Mouse (Mus musculus): ENCODE measurements around the gene Xrcc3. TPM values are rescaled to one million over a fixed set of nuclear protein-coding genes. Genes with fewer than 3 reads are reported as not detected.

Gene Xrcc3
- polyA plus RNA-seq, 1 experiment = 8.4 TPM

DNA sequence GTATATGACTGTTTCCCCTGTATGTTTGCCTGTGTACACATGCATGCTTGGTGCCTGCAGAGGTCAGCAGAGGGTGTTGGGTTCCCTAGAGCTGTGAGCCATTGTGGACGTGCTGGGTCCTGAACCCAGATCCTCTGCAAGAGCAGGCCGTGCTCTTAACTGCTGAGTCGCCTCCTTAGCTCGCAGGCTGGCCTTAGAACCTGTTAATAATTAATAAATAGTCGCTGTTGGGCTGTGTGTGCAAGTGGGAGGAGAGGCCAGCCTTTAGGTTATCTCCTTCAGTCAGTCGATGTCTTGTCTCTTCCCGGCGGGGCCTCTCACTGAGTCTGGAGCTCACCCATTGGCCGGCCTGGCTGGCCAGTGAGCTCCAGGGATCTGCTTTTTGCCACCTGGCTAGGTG is 3.3 kb upstream of the Xrcc3 start:
- DNase-seq (ENCODE audit: low read depth, low spot score) = no peak
- WGBS = 30% methylated on average over 9 of the region's 9 CpGs

GRCm38 (mm10) chr12:111816528-111816927 is 2.9 kb upstream of the Xrcc3 start:
- no peak for DNase-seq (ENCODE audit: low read depth, low spot score)
- 26% methylated on average over 13 of the region's 13 CpGs for WGBS

DNA sequence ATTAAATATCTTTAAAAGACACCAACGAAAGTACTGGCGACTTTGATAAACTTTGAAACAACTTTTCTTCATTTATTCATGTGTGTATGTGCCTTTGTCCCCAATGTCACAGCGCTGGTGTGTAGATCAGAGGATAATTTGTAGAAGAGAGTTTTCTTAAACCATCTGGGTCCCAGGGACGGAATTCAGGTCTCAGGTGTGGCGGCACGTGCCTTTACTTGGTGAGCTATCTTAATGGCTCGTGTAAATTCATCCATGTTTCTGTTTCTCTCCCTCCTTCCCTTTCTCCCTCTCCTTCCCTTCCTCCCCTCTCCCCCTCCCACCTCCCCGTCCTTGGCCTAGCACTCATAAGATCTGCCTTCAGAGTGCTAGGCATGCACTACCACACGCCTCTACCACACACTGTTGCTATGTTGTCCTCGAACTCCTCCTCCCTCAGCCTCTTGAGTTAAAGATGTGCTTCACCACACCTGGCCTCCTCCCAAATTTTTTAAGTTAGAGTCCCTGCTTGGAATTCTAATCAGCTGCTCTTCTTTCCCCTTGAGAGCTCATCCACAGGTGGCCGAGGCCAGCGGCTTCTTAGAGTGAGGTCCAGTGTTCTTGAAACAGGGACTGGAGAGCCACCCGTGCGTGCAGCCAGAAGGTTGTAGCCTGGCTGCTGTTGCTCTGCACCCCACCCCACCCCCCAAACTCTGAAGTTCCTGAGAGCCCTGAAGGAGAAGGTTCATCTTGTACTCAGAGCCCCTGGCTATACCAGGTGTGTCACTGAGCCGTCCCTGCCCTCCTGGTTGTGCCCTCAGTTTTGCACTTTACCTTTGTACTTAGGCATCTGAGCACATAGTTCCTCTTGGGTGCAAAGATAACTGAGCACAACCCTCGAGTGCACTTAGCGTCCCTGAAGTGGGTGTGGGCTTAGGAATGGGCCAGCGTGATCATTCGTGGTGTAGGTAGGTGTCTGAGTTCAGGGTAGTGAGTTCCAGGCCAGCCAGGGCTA is 1.4 kb upstream of the Xrcc3 start:
- peak; percentile 68 for DNase-seq (ENCODE audit: low read depth, low spot score)
- 11% methylated on average over 19 of the region's 19 CpGs for WGBS

GRCm38 (mm10) chr12:111813111-111813765 is 435 bp downstream of the Xrcc3 start:
- 3% methylated on average over 27 of the region's 27 CpGs for WGBS
- DNase-seq (ENCODE audit: low read depth, low spot score) = no peak

DNA sequence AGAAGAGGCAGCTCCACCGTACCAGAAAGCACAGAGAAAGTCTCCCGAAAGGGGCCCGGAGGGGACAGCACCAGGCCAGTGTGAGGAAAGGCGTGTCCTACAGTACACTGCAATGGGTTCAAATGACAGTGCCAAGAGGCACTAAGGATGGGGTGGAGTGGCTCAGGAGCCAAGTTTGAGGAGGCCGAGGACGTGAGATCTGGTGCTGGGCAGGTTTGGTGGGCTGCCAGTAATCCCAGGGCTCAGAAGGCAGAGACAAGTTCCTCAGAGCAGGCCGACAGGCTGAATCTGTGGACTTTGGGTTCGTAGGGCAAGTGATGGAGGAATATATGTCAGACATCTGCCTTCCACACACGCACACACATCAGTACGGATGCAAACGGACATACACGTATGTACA is 1.1 kb downstream of the Xrcc3 start:
- DNase-seq (ENCODE audit: low read depth, low spot score) = no peak
- 40% methylated on average over 12 of the region's 12 CpGs for WGBS

- WGBS = 89% methylated on average over 13 of the region's 13 CpGs
- DNase-seq (ENCODE audit: low read depth, low spot score) = no peak
Observed at GRCm38 (mm10) chr12:111812075-111812474, 1.6 kb downstream of the Xrcc3 start.

DNA sequence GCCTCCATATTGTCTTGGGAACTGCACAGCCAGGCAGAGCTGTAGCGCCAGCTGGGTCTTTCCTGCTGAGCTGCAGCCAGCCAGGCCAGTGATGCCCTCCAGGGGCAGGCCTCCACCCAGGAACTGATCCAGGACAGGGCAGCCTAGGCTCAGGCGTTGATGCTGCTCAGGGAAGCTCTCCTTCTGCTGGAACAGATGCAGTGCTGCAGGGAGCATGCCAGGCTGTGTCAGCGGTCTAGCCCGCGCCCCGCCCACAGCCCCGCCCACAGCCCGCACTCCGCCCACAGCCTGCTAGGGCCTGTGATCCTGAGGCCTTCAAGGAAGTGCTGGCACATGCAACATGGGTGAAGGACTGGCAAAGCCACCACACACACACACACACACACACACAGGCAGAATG is 3.9 kb downstream of the Xrcc3 start:
- 3% methylated on average over 9 of the region's 9 CpGs for whole genome bisulfite sequencing
- DNase-seq (ENCODE audit: low read depth, low spot score) = peak; percentile 56

DNA sequence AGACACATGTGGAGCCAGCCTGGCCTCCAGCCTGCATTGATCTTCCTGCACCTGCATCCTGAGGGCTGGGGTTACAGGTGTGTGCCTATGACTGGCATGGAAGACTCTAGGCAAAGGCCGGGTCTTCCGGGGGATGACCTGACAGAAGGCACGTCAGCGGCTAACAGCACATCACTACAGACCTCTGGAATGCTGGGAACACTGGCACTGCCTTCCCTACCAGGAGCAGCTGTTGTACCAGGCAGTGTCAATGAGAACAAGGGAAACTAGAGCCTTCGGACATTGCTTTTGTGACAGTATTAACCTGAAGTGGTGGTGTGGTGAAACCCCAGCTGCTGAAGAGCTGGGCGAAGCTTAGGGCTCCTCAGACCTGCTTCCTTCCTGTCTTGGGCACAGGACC is 4.9 kb downstream of the Xrcc3 start:
- WGBS = 88% methylated on average over 6 of the region's 6 CpGs
- DNase-seq (ENCODE audit: low read depth, low spot score) = no peak

- WGBS = 20% methylated on average over 5 of the region's 5 CpGs
- DNase-seq (ENCODE audit: low read depth, low spot score) = peak; percentile 58
Observed at GRCm38 (mm10) chr12:111803538-111803937, 10.1 kb downstream of the Xrcc3 start.

DNA sequence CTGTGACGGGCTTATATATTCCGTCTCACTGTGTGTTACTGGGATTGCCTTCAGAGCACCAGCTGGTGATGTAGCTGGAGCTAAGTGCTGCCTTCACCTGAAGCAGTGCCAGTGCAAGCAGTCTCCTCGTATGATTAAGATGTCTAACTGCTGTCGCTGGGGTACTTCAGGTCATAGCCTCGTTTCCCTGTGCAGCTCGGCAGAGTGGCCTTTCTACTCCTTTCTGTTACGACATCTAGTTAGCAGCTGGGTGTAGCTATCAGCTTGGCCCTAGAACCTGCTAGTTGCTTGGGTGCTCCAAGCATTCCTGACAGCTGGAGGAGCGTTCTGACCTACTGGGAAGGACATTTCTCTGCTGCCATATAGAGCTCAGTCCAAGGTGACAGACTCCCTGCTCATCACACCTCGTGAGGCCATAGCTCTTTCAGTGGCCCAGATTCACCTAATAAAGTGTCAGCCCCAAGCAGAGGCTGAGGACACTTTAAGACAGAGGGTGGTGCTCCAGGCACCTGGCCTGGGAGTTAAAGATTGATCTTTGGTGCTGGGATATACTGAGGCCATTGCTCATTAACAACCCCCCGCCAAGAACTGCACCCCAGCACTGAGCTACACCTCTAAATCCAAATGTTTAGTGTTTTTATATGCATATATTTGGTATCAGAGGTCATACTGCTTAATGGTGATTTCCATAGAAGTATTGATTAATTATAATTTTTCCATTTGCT is 13.1 kb downstream of the Xrcc3 start:
- 56% methylated on average over 10 of the region's 10 CpGs for WGBS
- no peak for DNase-seq (ENCODE audit: low read depth, low spot score)

- 91% methylated on average over 13 of the region's 13 CpGs for WGBS
- no peak for DNase-seq (ENCODE audit: low read depth, low spot score)
Observed at GRCm38 (mm10) chr12:111798493-111798892, 15.2 kb downstream of the Xrcc3 start.

- WGBS = 72% methylated on average over 8 of the region's 8 CpGs
- no peak for DNase-seq (ENCODE audit: low read depth, low spot score)
Observed at GRCm38 (mm10) chr12:111797251-111797650, 16.4 kb downstream of the Xrcc3 start.

DNA sequence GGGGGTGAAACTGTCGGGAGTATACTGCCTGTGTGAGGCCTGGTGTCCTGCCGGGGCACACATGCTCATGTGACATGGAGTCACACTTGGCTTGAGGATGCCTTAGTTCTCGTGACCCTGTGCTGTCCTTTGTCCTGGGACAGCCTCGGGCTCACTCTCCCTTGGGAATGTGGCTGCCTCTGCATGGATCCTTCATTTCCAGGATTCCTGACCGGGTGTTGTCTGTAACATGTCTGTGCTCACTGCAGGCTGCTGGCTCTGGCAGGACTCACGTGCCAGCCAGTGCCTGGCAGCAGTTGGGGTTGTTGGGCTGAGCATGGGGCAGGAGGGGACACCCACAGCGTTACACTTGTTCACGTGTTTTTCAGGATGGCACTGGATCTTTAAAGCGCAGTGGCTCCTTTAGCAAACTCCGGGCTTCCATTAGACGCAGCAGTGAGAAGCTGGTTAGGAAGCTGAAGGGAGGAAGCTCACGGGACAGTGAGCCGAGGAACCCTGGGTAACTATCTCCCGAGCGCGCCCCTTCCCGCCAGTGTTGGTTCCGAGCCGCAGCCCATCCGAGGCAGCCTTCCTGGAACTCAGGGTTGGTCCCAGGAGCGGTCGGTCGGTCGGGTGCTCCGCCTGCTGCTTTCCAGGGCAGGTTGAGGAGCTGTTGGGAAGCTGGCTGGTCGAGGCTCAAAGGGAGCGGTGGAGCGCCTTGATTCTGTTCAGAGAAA is 18.3 kb downstream of the Xrcc3 start:
- WGBS = 92% methylated on average over 28 of the region's 28 CpGs
- no peak for DNase-seq (ENCODE audit: low read depth, low spot score)

GRCm38 (mm10) chr12:111794526-111795179 is 19.0 kb downstream of the Xrcc3 start:
- WGBS = 86% methylated on average over 18 of the region's 18 CpGs
- DNase-seq (ENCODE audit: low read depth, low spot score) = no peak

GRCm38 (mm10) chr12:111794102-111794501 is 19.6 kb downstream of the Xrcc3 start:
- DNase-seq (ENCODE audit: low read depth, low spot score) = no peak
- 38% methylated on average over 22 of the region's 22 CpGs for WGBS

DNA sequence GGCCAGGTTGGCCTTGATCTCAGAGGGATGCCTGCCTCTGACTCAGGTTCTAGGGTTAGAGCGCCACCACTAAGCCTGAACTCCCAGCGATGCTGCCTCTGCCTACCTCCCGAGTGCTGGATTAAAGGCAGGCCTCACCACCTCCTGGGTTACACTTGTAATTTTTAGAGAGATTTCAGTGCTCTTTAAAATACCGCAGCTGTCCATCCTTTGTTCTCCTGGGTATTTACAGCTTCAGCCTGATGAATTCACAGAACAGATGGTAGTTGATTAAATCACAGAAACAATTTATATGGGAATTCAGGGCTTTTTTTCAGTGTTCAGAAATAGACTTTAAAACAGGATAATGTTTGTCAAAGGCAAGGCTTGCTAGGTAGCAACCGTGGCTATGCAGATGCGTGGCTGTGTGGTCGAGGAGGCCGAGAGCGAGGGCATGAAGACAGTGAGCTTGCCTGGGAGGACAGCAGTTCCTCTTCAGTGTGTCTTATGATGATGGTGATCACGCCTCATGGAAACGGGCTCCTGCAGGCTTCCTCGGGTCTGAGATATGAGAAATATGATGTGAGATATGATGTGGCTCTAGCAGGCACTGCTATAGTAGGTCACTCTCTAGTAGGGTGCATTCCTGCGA is 22.1 kb downstream of the Xrcc3 start:
- 91% methylated on average over 13 of the region's 13 CpGs for WGBS
- no peak for DNase-seq (ENCODE audit: low read depth, low spot score)

GRCm38 (mm10) chr12:111790631-111791030 is 23.0 kb downstream of the Xrcc3 start:
- no peak for DNase-seq (ENCODE audit: low read depth, low spot score)

DNA sequence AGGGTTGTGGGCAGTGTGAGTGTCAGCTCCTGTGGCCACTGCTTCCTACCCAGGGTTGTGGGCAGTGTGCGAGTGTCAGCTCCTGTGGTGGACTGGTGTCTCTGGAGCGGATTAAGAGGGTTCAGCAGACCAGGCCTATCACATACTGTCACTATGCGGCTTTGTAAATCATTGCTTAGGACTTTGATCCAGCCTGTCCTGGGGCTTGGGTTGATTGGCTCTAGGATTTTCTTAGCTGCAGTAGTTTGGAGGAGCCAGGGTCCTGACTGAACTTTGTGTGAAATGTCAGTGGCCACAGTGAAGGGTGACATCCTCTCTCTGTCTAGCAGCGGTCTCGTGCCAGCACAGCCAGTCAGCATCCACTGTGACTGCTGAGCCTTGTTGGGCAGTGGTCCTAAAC is 23.6 kb downstream of the Xrcc3 start:
- no peak for DNase-seq (ENCODE audit: low read depth, low spot score)
- 87% methylated on average over 5 of the region's 5 CpGs for WGBS

More at GRCm38 (mm10) chr12:111790631-111791030, 23.0 kb downstream of the Xrcc3 start:
- 81% methylated on average over 7 of the region's 7 CpGs for WGBS

DNA sequence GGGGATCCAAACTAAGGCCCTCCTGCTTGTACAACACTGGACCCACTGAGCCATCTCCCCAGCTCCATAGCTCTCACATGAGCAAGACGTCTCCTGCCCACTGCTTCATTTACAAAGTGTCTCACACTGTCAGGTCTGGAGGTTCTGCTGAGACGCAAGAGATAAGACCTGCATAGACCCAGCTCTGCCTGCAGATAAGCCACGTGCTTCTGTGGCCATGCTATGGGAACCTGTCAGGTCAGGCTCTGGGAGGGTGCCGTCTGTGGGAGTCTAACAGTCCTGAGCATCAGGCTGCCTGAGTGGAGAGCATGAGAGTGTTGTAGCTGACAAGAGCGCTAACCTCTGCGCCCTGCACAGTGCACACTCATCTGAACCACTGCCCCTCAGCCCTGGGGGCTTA is 26.7 kb downstream of the Xrcc3 start:
- no peak for DNase-seq (ENCODE audit: low read depth, low spot score)
- 92% methylated on average over 6 of the region's 6 CpGs for WGBS

All from large intestine, adult 2 months (tissue).